Mouse (Mus musculus) olfactory bulb, adult 2 months (tissue): ENCODE measurements around the gene Cd80. TPM values are rescaled to one million over a fixed set of nuclear protein-coding genes. Genes with fewer than 3 reads are reported as not detected.
A peak's percentile ranks its signal among the peaks of the same experiment; 100 is the strongest.

Source experiments
- H3K27ac ChIP-seq: fragments of 200-500 bp; 2 replicates; pipeline ENCODE4 v1.5.1; 2012; ENCODE audit warnings: low read depth, low read length; ENCODE audit not compliant: insufficient read depth
- H3K4me1 ChIP-seq: fragments of 200-500 bp; 2 replicates; pipeline ENCODE4 v1.6.1; 2012; ENCODE audit warnings: low read length; ENCODE audit not compliant: control insufficient read depth, insufficient read depth
- H3K4me3 ChIP-seq: fragments of 200-500 bp; 2 replicates; pipeline ENCODE4 v1.5.1; 2012; ENCODE audit warnings: mild to moderate bottlenecking, low read depth, low read length, moderate library complexity; ENCODE audit not compliant: insufficient read depth
- CTCF ChIP-seq: fragments of 200-500 bp; IDR thresholded peaks from 2 replicates; pipeline ENCODE4 v1.5.1; 2012; ENCODE audit warnings: low read depth, mild to moderate bottlenecking, low read length, moderate library complexity; ENCODE audit not compliant: insufficient read depth
- POLR2A ChIP-seq: fragments of 200-500 bp; IDR thresholded peaks from 2 replicates; pipeline ENCODE4 v1.6.1; 2012; ENCODE audit warnings: mild to moderate bottlenecking, low read depth, low read length, moderate library complexity; ENCODE audit not compliant: insufficient read depth
- WGBS: fragments of 180-500 bp; shearing (Covaris S2); methylation state at CpG from one replicate; pipeline ENCODE4 v1.1.7; 2018; 5-methylcytosine and 5-hydroxymethylcytosine counted together
- polyA plus RNA-seq: library from polyadenylated mRNA; stranded (reverse); fragments of >200 nt; gene quantifications from 2 replicates; pipeline ENCODE4 v1.2.4, GENCODE M21; 2012; ENCODE audit warnings: low replicate concordance; ENCODE audit not compliant: missing spikeins, insufficient read depth, insufficient read length

The Cd80 gene
- polyA plus RNA-seq, 1 experiment = not detected

- Histone ChIP-seq H3K4me1 (no peaks in the 10 kb centered on the region), H3K4me3 (no peak overlapping the region), H3K27ac (no peak overlapping the region)
- WGBS = 80% methylated on average over 10 of the region's 10 CpGs
- TF ChIP-seq POLR2A (no peak), CTCF (no peak)
These were observed 38.5 kb downstream of the Cd80 start for GRCm38 (mm10) chr16:38493890-38494289.

GRCm38 (mm10) chr16:38496604-38497140 is 41.3 kb downstream of the Cd80 start:
- H3K4me1 ChIP-seq = no peaks in the 10 kb centered on the region
- no peak for TF ChIP-seq POLR2A
- no peak for TF ChIP-seq CTCF
- H3K27ac ChIP-seq = no peak overlapping the region
- no peak overlapping the region for H3K4me3 ChIP-seq
- 82% methylated on average over 7 of the region's 7 CpGs for WGBS

GRCm38 (mm10) chr16:38502469-38502868 is 47.1 kb downstream of the Cd80 start:
- TF ChIP-seq CTCF = no peak
- TF ChIP-seq POLR2A = no peak
- Histone ChIP-seq H3K4me1 (peaks cover 13% of the 10 kb centered on the region), H3K4me3 (no peak overlapping the region), H3K27ac (no peak overlapping the region)
- 92% methylated on average over 10 of the region's 10 CpGs for WGBS

GRCm38 (mm10) chr16:38503528-38503927 is 48.2 kb downstream of the Cd80 start:
- no peak overlapping the region for H3K4me3 ChIP-seq
- no peak for TF ChIP-seq POLR2A
- no peak for TF ChIP-seq CTCF
- WGBS = 47% methylated on average over 4 of the region's 4 CpGs
- peaks cover 13% of the 10 kb centered on the region for H3K4me1 ChIP-seq
- H3K27ac ChIP-seq = peak overlapping the region; percentile 71

GRCm38 (mm10) chr16:38506041-38506634 is 50.8 kb downstream of the Cd80 start:
- H3K4me1 ChIP-seq = peaks cover 13% of the 10 kb centered on the region
- no peak for TF ChIP-seq POLR2A
- no peak for TF ChIP-seq CTCF
- WGBS = 76% methylated on average over 4 of the region's 4 CpGs
- H3K4me3 ChIP-seq = no peak overlapping the region
- no peak overlapping the region for H3K27ac ChIP-seq

GRCm38 (mm10) chr16:38510846-38511245 is 55.5 kb downstream of the Cd80 start:
- TF ChIP-seq POLR2A (no peak), CTCF (no peak)
- Histone ChIP-seq H3K27ac (no peak overlapping the region), H3K4me1 (no peaks in the 10 kb centered on the region), H3K4me3 (no peak overlapping the region)
- WGBS = 97% methylated on average over 2 of the region's 2 CpGs

- Histone ChIP-seq H3K4me3 (no peak overlapping the region), H3K27ac (no peak overlapping the region), H3K4me1 (no peaks in the 10 kb centered on the region)
- TF ChIP-seq CTCF (no peak), POLR2A (no peak)
- 95% methylated on average over 2 of the region's 2 CpGs for WGBS
These were observed 63.8 kb downstream of the Cd80 start for GRCm38 (mm10) chr16:38519140-38519539.

- no peak overlapping the region for H3K27ac ChIP-seq
- H3K4me1 ChIP-seq = no peaks in the 10 kb centered on the region
- TF ChIP-seq CTCF (no peak), POLR2A (no peak)
- WGBS = 23% methylated on average over 8 of the region's 8 CpGs
- no peak overlapping the region; the same call in 1 of the 2 replicates for H3K4me3 ChIP-seq
These were observed 66.0 kb downstream of the Cd80 start for GRCm38 (mm10) chr16:38521211-38521987.
